Mouse (Mus musculus) CH12.LX (cell line): ENCODE measurements at regions not wholly inside any gene's neighbourhood (a gene's known extent, or its start where the extent isn't known, plus 50 kb on each side); places are given as distances from the start of the nearest gene placed in this dataset.

Experiments used
- CTCF ChIP-seq, 2 experiments: IDR thresholded peaks in 1 of 2; conservative IDR thresholded peaks in 1 of 2; 2 replicates each; pipeline ENCODE4 v1.5.1; 2011 to 2012; ENCODE audit warnings: low read depth in 2 of 2, low read length in 2 of 2, improper control_type of control experiment in 1 of 2, inconsistent platforms in 1 of 2, mild to moderate bottlenecking in 1 of 2, moderate library complexity in 1 of 2
- EP300 ChIP-seq: IDR thresholded peaks from 2 replicates; pipeline ENCODE4 v1.6.1; 2011; ENCODE audit warnings: low read length, improper control_type of control experiment
- MAFK ChIP-seq: IDR thresholded peaks from 2 replicates; pipeline ENCODE4 v1.6.1; 2011; ENCODE audit warnings: low read length, improper control_type of control experiment; ENCODE audit not compliant: insufficient replicate concordance
- MAX ChIP-seq: IDR thresholded peaks from 2 replicates; pipeline ENCODE4 v1.6.1; 2011; ENCODE audit warnings: low read length, improper control_type of control experiment
- MXI1 ChIP-seq: IDR thresholded peaks from 2 replicates; pipeline ENCODE4 v1.6.1; 2011; ENCODE audit warnings: mild to moderate bottlenecking, low read depth, low read length, improper control_type of control experiment
- MYC ChIP-seq: IDR thresholded peaks from 2 replicates; pipeline ENCODE4 v1.6.1; 2011; ENCODE audit warnings: low read depth, mild to moderate bottlenecking, improper control_type of control experiment, low read length
- ZC3H11A ChIP-seq: IDR thresholded peaks from 2 replicates; pipeline ENCODE4 v1.6.1; 2012; ENCODE audit warnings: low read depth, mild to moderate bottlenecking, inconsistent platforms, low read length, improper control_type of control experiment

DNA sequence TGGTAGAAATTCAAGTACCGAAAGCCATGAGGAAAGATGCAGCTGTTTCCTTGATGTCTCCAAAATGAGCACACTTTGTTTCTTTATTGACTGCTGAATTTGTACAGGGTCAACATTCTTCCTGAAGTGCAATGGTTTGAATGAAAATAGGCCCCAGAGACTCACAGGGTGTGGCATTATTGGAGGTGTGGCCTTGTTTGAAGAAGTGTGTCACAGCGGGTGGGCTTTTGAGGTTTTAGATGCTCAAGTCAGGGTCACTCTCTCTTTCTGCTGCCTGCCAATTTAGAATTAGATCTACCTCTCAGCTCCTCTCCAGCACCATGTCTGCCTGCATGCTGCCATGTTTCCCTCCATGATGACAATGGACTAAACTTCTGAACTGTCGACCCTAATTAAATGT is 227.2 kb upstream of the Mpped2 start:
- TF ChIP-seq CTCF (conservative IDR thresholded peaks at IDR 0.05 in 1 of 2, IDR thresholded peaks at IDR 0.05 in 1 of 2; ENCODE audit: low read depth in 2 of 2, low read length in 2 of 2): no peak
- no peak for TF ChIP-seq MYC
- TF ChIP-seq MAFK: no peak
- no peak for TF ChIP-seq ZC3H11A
- no peak for TF ChIP-seq MAX
- no peak for TF ChIP-seq MXI1
- no peak for TF ChIP-seq EP300
